Mouse (Mus musculus) heart, postnatal 0 days (tissue): ENCODE measurements around the gene Hist1h2ai.

Experiments used
- CTCF ChIP-seq: IDR thresholded peaks from 2 replicates; pipeline ENCODE4 v1.5.1; 2016; ENCODE audit warnings: antibody characterized with exemption, control low read depth, low read depth
- EP300 ChIP-seq: IDR thresholded peaks from 2 replicates; pipeline ENCODE4 v1.6.1; 2016; ENCODE audit warnings: antibody characterized with exemption, low read depth

GRCm38 (mm10) chr13:21753051-21753523 is 36.9 kb downstream of the Hist1h2ai start:
- TF ChIP-seq CTCF, result no peak
- no peak for TF ChIP-seq EP300
